Mouse (Mus musculus) thymus, adult 2 months (tissue): ENCODE data around the gene Fam8a1. TPM values are rescaled to one million over a fixed set of nuclear protein-coding genes. Genes with fewer than 3 reads are reported as not detected.

Source experiments
- DNase-seq: peaks from one replicate; pipeline ENCODE4 v3.0.0; 2021
- H3K27ac ChIP-seq: fragments of 200-500 bp; 2 replicates; pipeline ENCODE4 v1.5.1; 2012; ENCODE audit warnings: low read length, control low read depth; ENCODE audit not compliant: control insufficient read depth, insufficient read depth
- H3K27me3 ChIP-seq: fragments of 200-500 bp; 2 replicates; pipeline ENCODE4 v1.6.1; 2012; ENCODE audit warnings: mild to moderate bottlenecking, low read length, moderate library complexity, mixed read lengths; ENCODE audit not compliant: control insufficient read depth, insufficient read depth
- H3K36me3 ChIP-seq: fragments of 200-500 bp; 2 replicates; pipeline ENCODE4 v1.6.1; 2012; ENCODE audit warnings: mild to moderate bottlenecking, low read length, moderate library complexity; ENCODE audit not compliant: control insufficient read depth, insufficient read depth
- H3K4me1 ChIP-seq: fragments of 200-500 bp; replicated peaks from 2 replicates; pipeline ENCODE4 v1.6.1; 2012; ENCODE audit warnings: low read length; ENCODE audit not compliant: control insufficient read depth, insufficient read depth
- H3K4me3 ChIP-seq: fragments of 200-500 bp; 2 replicates; pipeline ENCODE4 v1.5.1; 2012; ENCODE audit warnings: mild to moderate bottlenecking, low read length, control low read depth, moderate library complexity; ENCODE audit not compliant: control insufficient read depth, insufficient read depth
- CTCF ChIP-seq: fragments of 200-500 bp; IDR thresholded peaks from 2 replicates; pipeline ENCODE4 v1.5.1; 2012; ENCODE audit warnings: mild to moderate bottlenecking, control low read depth, low read length, moderate library complexity, borderline replicate concordance; ENCODE audit not compliant: control insufficient read depth, poor library complexity, insufficient read depth; ENCODE audit errors: extremely low read depth
- POLR2A ChIP-seq: fragments of 200-500 bp; IDR thresholded peaks from 2 replicates; pipeline ENCODE4 v1.6.1; 2012; ENCODE audit warnings: mild to moderate bottlenecking, low read length, control low read depth, moderate library complexity; ENCODE audit not compliant: control insufficient read depth, poor library complexity, insufficient read depth; ENCODE audit errors: extremely low read depth
- WGBS: fragments of 180-500 bp; shearing (Covaris S2); methylation state at CpG from one replicate; pipeline ENCODE4 v1.1.7; 2018; 5-methylcytosine and 5-hydroxymethylcytosine counted together
- polyA plus RNA-seq: library from polyadenylated mRNA; depleted of rRNA; stranded (reverse); fragments of >200 nt; gene quantifications from 2 replicates; pipeline ENCODE4 v1.2.3, GENCODE M21; 2012; rRNA removed

The Fam8a1 gene
- polyA plus RNA-seq: 16.0 and 24.9 TPM in 2 replicates

GRCm38 (mm10) chr13:46669048-46669619 lies at the start of gene Fam8a1:
Gene Fam8a1, plus strand, starts transcription at chr13:46669522.
- TF ChIP-seq CTCF: no peak
- peak; percentile 73 for TF ChIP-seq POLR2A
- 1% methylated on average over 42 of the region's 46 CpGs for WGBS
- Histone ChIP-seq H3K27ac (peak within 1 kb of the TSS; percentile 42; the same call in 1 of the 2 replicates), H3K4me1 (0 out of 2 replicates have a peak, but pooled peaks cover 3% of the 10 kb centered on the region), H3K4me3 (peak within 1 kb of the TSS; percentile 68), H3K36me3 (peaks cover 12% of the 10 kb centered on the region), H3K27me3 (no peaks in the 10 kb centered on the region)
- peak; percentile 92 for DNase-seq

- TF ChIP-seq POLR2A: peak; percentile 18; the same call in 1 of the 2 replicates
- TF ChIP-seq CTCF: 0 out of 2 replicates have a peak, but pooled peaks have one; percentile 19
- DNase-seq: peak; percentile 71
- Histone ChIP-seq H3K27me3 (no peaks in the 10 kb centered on the region), H3K27ac (peak overlapping the region; percentile 52), H3K36me3 (no peaks in the 10 kb centered on the region), H3K4me1 (peaks cover 31% of the 10 kb centered on the region), H3K4me3 (0 out of 2 replicates have a peak overlapping the region, but pooled peaks have one; percentile 3)
- 25% methylated on average over 11 of the region's 11 CpGs for WGBS
Measured at GRCm38 (mm10) chr13:46619633-46620032, 49.7 kb upstream of the Fam8a1 start.

DNA sequence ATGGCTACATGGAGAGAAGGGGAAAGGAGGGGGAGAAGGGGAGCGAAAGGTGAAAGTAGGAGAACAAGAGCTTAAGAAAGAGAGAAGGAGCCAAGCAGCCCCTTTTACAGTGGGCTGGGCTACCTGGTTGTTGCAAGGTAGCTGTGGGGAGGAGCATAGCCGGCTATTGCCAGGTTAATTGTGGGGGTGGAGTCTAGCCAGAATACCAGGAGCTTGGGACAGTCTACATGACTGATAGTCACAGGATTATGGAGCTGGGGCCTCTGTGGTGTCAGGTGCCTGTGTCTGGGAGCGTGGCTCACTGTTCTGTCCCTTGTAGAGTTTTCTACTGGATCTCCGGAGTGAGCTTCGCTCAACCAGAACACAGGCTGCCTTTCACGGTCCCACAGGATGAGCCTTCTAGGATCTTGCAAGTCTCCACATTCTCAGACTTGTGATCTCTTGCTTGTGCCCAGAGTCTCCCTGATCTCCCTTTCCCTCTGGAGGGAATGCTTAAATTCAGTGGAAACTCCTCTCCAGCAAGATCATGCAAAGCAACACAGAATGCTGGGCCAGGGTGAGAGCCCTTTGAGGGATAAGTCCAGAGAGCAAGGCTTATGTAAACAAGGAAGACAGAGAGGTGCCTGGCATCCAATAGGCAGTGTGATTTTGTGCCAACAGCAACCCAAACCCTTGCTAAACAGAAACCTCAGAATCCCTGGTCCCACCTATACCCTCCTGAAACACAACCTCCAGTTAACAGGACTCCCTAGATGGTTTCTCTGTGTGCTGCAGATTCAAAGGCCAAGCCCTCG lies 48.2 kb upstream of the Fam8a1 start:
- 97% methylated on average over 7 of the region's 7 CpGs for WGBS
- DNase-seq: no peak
- Histone ChIP-seq H3K36me3 (no peaks in the 10 kb centered on the region), H3K27me3 (no peaks in the 10 kb centered on the region), H3K4me3 (no peak overlapping the region), H3K4me1 (peaks cover 26% of the 10 kb centered on the region), H3K27ac (no peak overlapping the region)
- TF ChIP-seq CTCF (no peak), POLR2A (no peak)

DNA sequence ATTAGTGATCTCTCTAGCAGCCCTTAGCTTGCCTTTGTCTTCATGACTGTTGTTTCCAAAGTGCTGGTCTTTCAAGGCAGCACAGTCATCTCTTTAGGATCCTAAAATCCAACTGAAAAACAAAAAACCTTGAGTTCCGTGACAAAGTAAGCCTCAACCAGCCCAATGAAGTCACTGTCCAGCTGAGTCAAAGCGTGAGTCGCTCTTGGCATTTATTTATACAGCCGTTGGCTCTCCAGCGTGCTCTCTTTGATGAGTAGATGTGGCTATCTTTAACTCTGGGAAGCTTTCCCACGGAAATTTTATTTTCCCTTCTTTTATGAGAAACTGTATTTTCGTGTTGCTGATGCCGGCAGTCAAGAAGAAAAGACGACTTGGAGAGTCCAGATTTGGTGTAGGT lies 42.7 kb upstream of the Fam8a1 start:
- H3K4me3 ChIP-seq: no peak overlapping the region
- 96% methylated on average over 9 of the region's 9 CpGs for WGBS
- DNase-seq: no peak
- TF ChIP-seq POLR2A: no peak
- no peak for TF ChIP-seq CTCF
- H3K4me1 ChIP-seq: no peaks in the 10 kb centered on the region; the same call in 1 of the 2 replicates
- no peak overlapping the region for H3K27ac ChIP-seq
- no peaks in the 10 kb centered on the region for H3K36me3 ChIP-seq
- H3K27me3 ChIP-seq: no peaks in the 10 kb centered on the region

DNA sequence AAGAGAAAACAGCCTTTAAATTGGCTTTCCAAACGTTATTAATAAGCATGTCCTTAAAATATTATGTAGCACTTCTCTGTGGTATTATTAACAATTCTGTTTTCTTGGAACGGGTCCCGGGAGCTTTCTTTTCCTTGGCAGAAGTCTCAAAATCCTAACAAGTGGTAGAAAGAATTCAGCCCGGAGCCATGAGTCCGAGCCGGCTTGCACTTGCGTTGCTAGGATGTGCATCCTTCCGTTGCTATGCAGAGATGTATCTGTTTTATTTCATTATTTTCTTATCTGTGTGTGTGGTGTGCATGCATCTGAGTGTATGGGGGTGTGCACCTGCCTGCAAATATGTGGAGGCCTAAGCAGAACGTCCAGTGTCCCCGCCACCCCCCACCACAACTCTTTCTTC lies 41.5 kb upstream of the Fam8a1 start:
- no peak for DNase-seq
- TF ChIP-seq POLR2A (no peak), CTCF (no peak)
- 95% methylated on average over 10 of the region's 10 CpGs for WGBS
- Histone ChIP-seq H3K4me3 (no peak overlapping the region), H3K27me3 (no peaks in the 10 kb centered on the region), H3K27ac (no peak overlapping the region), H3K4me1 (peaks cover 3% of the 10 kb centered on the region), H3K36me3 (no peaks in the 10 kb centered on the region)

DNA sequence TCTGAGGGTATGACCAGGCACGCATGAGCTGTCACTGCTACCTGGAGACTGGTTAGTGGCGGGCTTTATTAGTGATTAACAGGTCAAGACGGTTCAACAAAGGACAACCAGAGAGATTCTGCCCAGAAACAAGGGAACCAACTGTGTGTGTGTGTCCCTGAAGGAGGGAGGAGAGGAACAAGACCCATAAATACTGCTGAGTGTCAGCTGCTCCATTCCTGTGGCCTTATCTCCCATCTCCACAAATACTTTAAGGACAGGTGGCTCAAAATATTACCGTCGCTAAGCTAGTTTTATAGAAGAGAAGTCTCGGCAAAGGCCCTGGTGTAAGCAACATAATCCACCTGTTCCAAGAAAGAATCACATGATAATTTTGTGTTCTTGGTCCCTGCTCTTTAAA lies 39.9 kb upstream of the Fam8a1 start:
- no peak overlapping the region for H3K27ac ChIP-seq
- H3K4me3 ChIP-seq: no peak overlapping the region
- 90% methylated on average over 6 of the region's 6 CpGs for WGBS
- TF ChIP-seq POLR2A (no peak), CTCF (no peak)
- no peaks in the 10 kb centered on the region for H3K27me3 ChIP-seq
- no peaks in the 10 kb centered on the region for H3K36me3 ChIP-seq
- H3K4me1 ChIP-seq: peaks cover 3% of the 10 kb centered on the region
- no peak for DNase-seq
